Mouse (Mus musculus) midbrain, embryonic 11.5 days (tissue): ENCODE results near the gene Nexn. TPM values are rescaled to one million over a fixed set of nuclear protein-coding genes. Genes with fewer than 3 reads are reported as not detected.
"Not testable (repeated sequence)": the region's sequence is repeated elsewhere in the genome, so short reads cannot be mapped to it uniquely, and the experiment has no call there.

Source experiments
- ATAC-seq: fragments of 200-750 bp; cut with Nextera tagmentation; 2 replicates; pipeline ENCODE4 v1.8.0; 2017; ENCODE audit warnings: moderate TSS enrichment, moderate library complexity; ENCODE audit not compliant: low FRiP score
- DNase-seq: peaks from one replicate; pipeline ENCODE4 v3.0.0; 2015; ENCODE audit warnings: low spot score; ENCODE audit errors: missing footprints
- H3K27ac ChIP-seq: fragments of 300-500 bp; sonication (generic); 2 replicates; pipeline ENCODE4 v1.5.1; 2014; ENCODE audit warnings: low read depth, low read length
- H3K27me3 ChIP-seq: fragments of 300-500 bp; sonication (generic); 2 replicates; pipeline ENCODE4 v1.6.1; 2014; ENCODE audit warnings: mild to moderate bottlenecking, low read length, moderate library complexity, mixed read lengths; ENCODE audit not compliant: control insufficient read depth, insufficient read depth
- H3K36me3 ChIP-seq: fragments of 300-500 bp; sonication (generic); 2 replicates; pipeline ENCODE4 v1.6.1; 2014; ENCODE audit warnings: mild to moderate bottlenecking, low read length, moderate library complexity, mixed read lengths; ENCODE audit not compliant: control insufficient read depth, insufficient read depth
- H3K4me1 ChIP-seq: fragments of 300-500 bp; sonication (generic); 2 replicates; pipeline ENCODE4 v1.6.1; 2014; ENCODE audit warnings: low read length; ENCODE audit not compliant: control insufficient read depth, insufficient read depth
- H3K4me2 ChIP-seq: fragments of 300-500 bp; sonication (generic); 2 replicates; pipeline ENCODE4 v1.6.1; 2014; ENCODE audit warnings: mild to moderate bottlenecking, moderate library complexity
- H3K4me3 ChIP-seq: fragments of 300-500 bp; sonication (generic); 2 replicates; pipeline ENCODE4 v1.5.1; 2014; ENCODE audit warnings: low read depth, low read length
- H3K9ac ChIP-seq: fragments of 300-500 bp; sonication (generic); 2 replicates; pipeline ENCODE4 v1.6.1; 2014; ENCODE audit warnings: low read length
- H3K9me3 ChIP-seq: fragments of 300-500 bp; sonication (generic); 2 replicates; pipeline ENCODE4 v1.6.1; 2016; ENCODE audit warnings: low read length; ENCODE audit not compliant: control insufficient read depth
- WGBS: fragments of 180-500 bp; shearing (Covaris S2); extraction: QIAGEN DNeasy Blood & Tissue Kit; methylation state at CpG from one replicate; pipeline ENCODE4 v1.1.7; 2014; 5-methylcytosine and 5-hydroxymethylcytosine counted together
- polyA plus RNA-seq: library from polyadenylated mRNA; unstranded; fragments of >200 nt; fragmentation: Nextera tagmentation; extraction: Ambion mirVana; gene quantifications from 2 replicates; pipeline ENCODE4 v1.2.1, GENCODE M21; 2014

Nexn gene
- polyA plus RNA-seq, 1 experiment from 2014 or later, result 2.6 TPM

DNA sequence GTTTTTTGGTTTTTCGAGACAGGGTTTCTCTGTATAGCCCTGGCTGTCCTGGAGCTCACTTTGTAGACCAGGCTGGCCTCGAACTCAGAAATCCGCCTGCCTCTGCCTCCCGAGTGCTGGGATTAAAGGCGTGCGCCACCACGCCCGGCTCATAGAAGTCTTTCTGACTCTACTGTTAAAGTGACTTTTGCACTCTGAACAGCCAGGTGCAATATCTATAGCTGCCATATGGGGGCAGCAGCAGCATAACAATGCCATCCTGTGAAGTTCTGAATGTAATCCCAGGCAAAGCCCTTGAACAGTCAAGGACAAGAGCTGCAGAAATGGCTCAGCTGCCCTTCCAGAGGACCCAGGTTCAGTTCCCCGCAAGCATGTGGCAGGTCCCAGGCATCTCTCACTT is 6.7 kb downstream of the Nexn start:
- DNase-seq, result peak; percentile 98
- ATAC-seq, result peak; percentile 79
- H3K9ac ChIP-seq, H3K9me3 ChIP-seq, H3K27ac ChIP-seq, H3K4me1 ChIP-seq, H3K4me2 ChIP-seq, H3K27me3 ChIP-seq, H3K36me3 ChIP-seq, H3K4me3 ChIP-seq: not testable (repeated sequence)
- 45% methylated on average over 7 of the region's 9 CpGs for WGBS

DNA sequence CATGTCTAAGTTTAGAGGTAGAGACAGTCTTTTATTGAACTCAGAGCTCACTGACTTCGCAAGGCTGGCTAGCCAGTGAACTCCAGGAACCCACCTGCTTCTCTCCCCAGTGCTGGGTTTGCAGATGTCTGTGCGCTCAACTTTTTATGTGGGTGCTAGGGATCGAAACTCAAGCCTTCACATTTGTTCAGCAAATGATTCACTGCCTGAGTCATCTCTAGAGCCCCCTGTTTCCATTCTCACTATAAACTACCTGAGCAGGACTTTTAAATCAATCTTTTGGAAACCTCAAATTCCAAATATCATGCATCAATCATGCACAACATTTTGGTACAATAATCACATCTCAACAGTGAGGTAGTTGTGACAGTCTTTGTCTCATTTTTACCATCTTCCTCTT is 8.6 kb downstream of the Nexn start:
- Histone ChIP-seq H3K4me2 (no peak overlapping the region), H3K27ac (no peak overlapping the region), H3K36me3 (no peaks in the 10 kb centered on the region), H3K4me3 (no peak overlapping the region), H3K9me3 (no peaks in the 10 kb centered on the region), H3K9ac (no peak overlapping the region), H3K27me3 (no peaks in the 10 kb centered on the region), H3K4me1 (no peaks in the 10 kb centered on the region)
- DNase-seq (no peak), ATAC-seq (no peak)
- WGBS, result 87% methylated on average over 3 of the region's 3 CpGs

DNA sequence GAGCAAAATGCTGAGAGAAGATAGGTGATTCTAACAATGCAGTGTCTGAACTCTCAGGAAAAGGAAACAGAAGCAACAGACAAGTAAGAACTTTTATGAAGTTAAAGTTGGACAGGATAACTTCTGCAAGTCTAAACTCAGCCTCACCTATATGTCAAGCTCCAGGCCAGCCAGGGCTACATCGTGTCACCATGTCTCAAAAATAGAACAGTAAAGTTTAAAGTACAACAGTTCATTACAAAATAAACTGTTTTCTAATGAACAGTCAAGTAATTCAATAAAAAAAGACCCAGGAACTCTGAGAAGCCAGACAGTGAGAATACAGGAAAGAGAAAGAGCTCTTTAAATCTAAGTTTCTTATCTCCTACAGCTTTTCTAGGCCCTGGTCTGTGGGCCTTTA is 15.7 kb downstream of the Nexn start:
- Histone ChIP-seq H3K27me3 (no peaks in the 10 kb centered on the region), H3K4me2 (no peak overlapping the region), H3K36me3 (no peaks in the 10 kb centered on the region), H3K9me3 (no peaks in the 10 kb centered on the region), H3K9ac (no peak overlapping the region), H3K4me3 (no peak overlapping the region), H3K4me1 (no peaks in the 10 kb centered on the region), H3K27ac (no peak overlapping the region)
- ATAC-seq (no peak), DNase-seq (peak; percentile 37)
- 91% methylated on average over 1 of the region's 1 CpGs for WGBS

DNA sequence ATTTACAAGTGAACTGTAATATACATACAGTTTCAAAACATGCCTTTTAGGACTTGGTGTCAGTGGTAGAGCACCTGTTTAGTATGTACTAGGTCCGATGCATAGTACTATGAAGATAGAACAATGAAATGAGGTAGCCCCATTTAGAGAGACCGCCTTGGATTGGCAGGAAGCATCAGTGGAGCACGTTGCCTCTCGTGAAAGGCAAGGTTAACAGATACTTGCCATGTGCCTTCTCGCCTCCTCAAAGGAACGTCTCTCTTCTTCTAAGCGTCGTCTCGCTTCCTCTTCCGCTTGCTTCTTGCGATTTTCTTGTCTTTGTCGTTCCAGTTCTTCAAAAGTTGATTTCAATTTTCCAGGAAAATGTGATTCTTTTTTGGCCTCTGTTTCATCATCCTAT is 18.4 kb downstream of the Nexn start:
- no peak overlapping the region for H3K27ac ChIP-seq
- H3K4me2 ChIP-seq, result no peak overlapping the region
- H3K4me3 ChIP-seq, result no peak overlapping the region
- no peaks in the 10 kb centered on the region for H3K36me3 ChIP-seq
- WGBS, result 92% methylated on average over 12 of the region's 12 CpGs
- H3K9ac ChIP-seq, result no peak overlapping the region
- H3K9me3 ChIP-seq, result no peaks in the 10 kb centered on the region
- no peak for ATAC-seq
- DNase-seq, result no peak
- no peaks in the 10 kb centered on the region for H3K4me1 ChIP-seq
- H3K27me3 ChIP-seq, result no peaks in the 10 kb centered on the region

DNA sequence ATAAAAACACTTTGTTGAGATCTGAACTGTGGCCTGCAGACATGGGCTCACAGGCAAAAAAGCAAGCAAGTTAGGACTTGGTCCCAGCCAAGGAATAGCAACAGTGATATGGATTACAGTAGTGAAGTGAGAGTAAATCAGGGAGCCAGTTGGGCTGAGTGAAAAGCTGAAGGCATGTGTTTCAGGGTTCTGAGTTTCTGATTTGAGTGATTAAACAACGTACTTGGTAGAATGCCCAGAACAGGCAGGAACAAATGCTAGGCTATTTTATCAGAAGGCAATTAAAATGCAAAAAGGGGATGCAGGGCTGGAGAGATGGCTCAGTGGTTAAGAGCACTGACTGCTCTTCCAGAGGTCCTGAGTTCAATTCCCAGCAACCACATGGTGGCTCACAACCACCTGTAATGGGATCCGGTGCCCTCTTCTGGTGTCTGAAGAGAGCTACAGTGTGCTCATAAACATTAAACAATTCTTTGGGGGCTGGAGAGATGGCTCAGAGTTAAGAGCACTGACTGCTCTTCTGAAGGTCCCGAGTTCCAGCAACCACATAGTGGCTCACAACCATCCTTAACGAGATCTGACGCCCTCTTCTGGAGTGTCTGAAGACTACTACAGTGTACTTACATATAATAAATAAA is 20.8 kb downstream of the Nexn start:
- Histone ChIP-seq H3K9ac (no peak overlapping the region), H3K36me3 (no peaks in the 10 kb centered on the region), H3K9me3 (no peaks in the 10 kb centered on the region), H3K4me3 (no peak overlapping the region), H3K27ac (no peak overlapping the region), H3K4me1 (no peaks in the 10 kb centered on the region), H3K27me3 (no peaks in the 10 kb centered on the region), H3K4me2 (no peak overlapping the region)
- 77% methylated on average over 5 of the region's 5 CpGs for WGBS
- DNase-seq (no peak), ATAC-seq (no peak)

DNA sequence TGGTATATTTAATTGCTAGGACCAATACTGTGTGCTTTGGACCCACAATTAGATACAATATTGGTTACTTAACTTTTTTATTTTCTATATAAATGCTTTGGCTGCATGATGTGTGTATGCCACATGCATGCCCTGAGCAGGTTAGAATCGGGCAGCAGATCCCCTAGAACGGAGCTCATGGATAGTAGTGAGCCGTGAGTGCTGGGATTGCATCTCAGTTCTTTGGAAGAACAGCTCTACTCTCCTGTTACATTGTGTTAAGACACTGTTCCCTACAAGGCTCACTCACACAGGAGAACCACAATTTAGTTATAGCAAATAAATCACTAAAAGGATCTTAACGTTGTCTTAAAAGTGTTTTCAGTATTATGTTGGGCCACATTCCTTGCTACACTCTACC is 22.8 kb downstream of the Nexn start:
- no peaks in the 10 kb centered on the region for H3K9me3 ChIP-seq
- no peak overlapping the region for H3K9ac ChIP-seq
- H3K4me1 ChIP-seq, result no peaks in the 10 kb centered on the region
- H3K4me3 ChIP-seq, result no peak overlapping the region
- no peaks in the 10 kb centered on the region; the same call in 1 of the 2 replicates for H3K36me3 ChIP-seq
- WGBS, result 79% methylated on average over 4 of the region's 4 CpGs
- DNase-seq (peak; percentile 77), ATAC-seq (no peak)
- H3K4me2 ChIP-seq, result no peak overlapping the region
- H3K27ac ChIP-seq, result no peak overlapping the region
- H3K27me3 ChIP-seq, result no peaks in the 10 kb centered on the region

DNA sequence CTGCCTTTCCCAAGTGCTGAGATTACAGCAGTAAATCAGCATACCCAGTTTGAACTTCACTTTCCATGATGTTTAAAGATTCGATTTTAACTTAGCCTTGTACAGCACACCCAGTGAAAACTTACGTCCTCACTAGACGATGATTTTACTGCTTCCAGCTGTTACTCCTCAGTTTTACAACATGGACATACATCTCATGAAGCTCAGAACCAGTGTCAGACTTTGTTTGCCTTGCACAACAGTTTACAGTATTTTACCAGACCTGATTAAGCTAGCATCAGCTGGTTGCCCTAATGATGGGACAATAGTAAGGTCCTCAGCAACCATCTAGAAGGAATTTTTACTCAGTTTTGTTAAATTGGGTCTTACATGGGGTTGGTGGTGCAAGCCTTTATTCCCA is 25.1 kb downstream of the Nexn start:
- Histone ChIP-seq H3K4me2 (no peak overlapping the region), H3K27me3 (no peaks in the 10 kb centered on the region), H3K9me3 (no peaks in the 10 kb centered on the region), H3K9ac (no peak overlapping the region), H3K27ac (no peak overlapping the region), H3K4me1 (no peaks in the 10 kb centered on the region), H3K36me3 (peaks cover 8% of the 10 kb centered on the region; the same call in 1 of the 2 replicates), H3K4me3 (no peak overlapping the region)
- ATAC-seq, result no peak
- peak; percentile 79 for DNase-seq
- WGBS, result 95% methylated on average over 3 of the region's 3 CpGs

DNA sequence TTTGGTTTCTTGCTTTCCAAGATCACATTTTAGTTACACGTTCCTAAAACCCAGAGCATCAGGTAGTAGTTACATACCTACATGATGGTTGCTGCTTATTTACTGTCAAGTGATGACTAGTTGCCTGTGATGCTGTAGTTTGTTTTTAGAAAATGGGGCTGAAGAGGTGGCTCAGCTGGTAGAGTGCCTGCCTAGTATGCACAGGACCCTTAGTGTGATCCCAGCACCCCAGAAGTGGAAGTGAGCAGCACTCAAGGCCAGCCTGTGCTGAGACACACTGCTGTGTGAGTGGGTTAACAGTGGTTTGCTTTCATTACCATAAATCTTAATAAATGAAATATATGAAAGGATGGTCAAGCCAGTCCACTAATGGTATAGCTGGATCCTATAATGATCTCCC is 26.6 kb downstream of the Nexn start:
- H3K9me3 ChIP-seq, result no peaks in the 10 kb centered on the region
- H3K4me2 ChIP-seq, result no peak overlapping the region
- no peak overlapping the region for H3K9ac ChIP-seq
- WGBS, result 92% methylated on average over 1 of the region's 1 CpGs
- H3K36me3 ChIP-seq, result peaks cover 10% of the 10 kb centered on the region; the same call in 1 of the 2 replicates
- no peak overlapping the region for H3K4me3 ChIP-seq
- peak; percentile 78 for DNase-seq
- no peaks in the 10 kb centered on the region for H3K4me1 ChIP-seq
- H3K27ac ChIP-seq, result no peak overlapping the region
- ATAC-seq, result 0 out of 2 replicates have a peak, but pooled peaks have one; percentile 26
- H3K27me3 ChIP-seq, result no peaks in the 10 kb centered on the region

DNA sequence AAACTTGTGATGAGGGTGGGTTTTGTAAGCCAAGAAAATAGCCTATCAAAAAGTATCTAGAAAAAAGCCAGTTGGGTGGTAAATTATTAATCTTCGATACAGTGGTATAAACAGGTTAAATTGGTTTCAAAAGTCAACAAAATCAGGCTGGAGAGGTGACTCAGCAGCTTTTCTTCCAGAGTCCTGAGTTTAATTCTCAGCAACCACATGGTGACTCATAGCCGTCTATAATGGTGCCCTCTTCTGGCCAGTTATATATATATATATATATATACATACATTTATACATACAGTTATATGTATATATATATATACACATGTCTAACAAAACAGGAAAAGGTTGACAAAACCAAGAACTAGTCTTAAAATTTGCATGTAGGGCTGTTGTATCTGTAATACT is 27.3 kb downstream of the Nexn start:
- WGBS, result 77% methylated on average over 2 of the region's 2 CpGs
- Histone ChIP-seq H3K9me3 (no peaks in the 10 kb centered on the region), H3K4me2 (no peak overlapping the region), H3K36me3 (peaks cover 10% of the 10 kb centered on the region; the same call in 1 of the 2 replicates), H3K27me3 (no peaks in the 10 kb centered on the region), H3K4me1 (no peaks in the 10 kb centered on the region), H3K27ac (no peak overlapping the region), H3K9ac (no peak overlapping the region), H3K4me3 (no peak overlapping the region)
- peak; percentile 45; the same call in 1 of the 2 replicates for ATAC-seq
- DNase-seq, result peak; percentile 84
